Mouse (Mus musculus) heart, adult 8-10 months (tissue): ENCODE measurements around the gene Zfp341. TPM values are rescaled to one million over a fixed set of nuclear protein-coding genes. Genes with fewer than 3 reads are reported as not detected.

Experiments used
- DNase-seq: peaks from one replicate; pipeline ENCODE4 v3.0.0; 2022; ENCODE audit warnings: low spot score
- total RNA-seq, 4 experiments: library from RNA; stranded (reverse); gene quantifications; 2 replicates each; pipeline ENCODE4 v1.2.4; 2022

Gene Zfp341
- total RNA-seq, 4 experiments from 2014 or later = 2.4 to 4.3 (median 2.7) TPM

GRCm38 (mm10) chr2:154586405-154586804 is 26.7 kb upstream of the Zfp341 start:
- no peak for DNase-seq

GRCm38 (mm10) chr2:154589051-154589450 is 24.0 kb upstream of the Zfp341 start:
- no peak for DNase-seq

- no peak for DNase-seq
These were observed 21.9 kb upstream of the Zfp341 start for GRCm38 (mm10) chr2:154591239-154591638.

- DNase-seq = peak; percentile 37
These were observed 20.1 kb upstream of the Zfp341 start for GRCm38 (mm10) chr2:154593025-154593424.

DNA sequence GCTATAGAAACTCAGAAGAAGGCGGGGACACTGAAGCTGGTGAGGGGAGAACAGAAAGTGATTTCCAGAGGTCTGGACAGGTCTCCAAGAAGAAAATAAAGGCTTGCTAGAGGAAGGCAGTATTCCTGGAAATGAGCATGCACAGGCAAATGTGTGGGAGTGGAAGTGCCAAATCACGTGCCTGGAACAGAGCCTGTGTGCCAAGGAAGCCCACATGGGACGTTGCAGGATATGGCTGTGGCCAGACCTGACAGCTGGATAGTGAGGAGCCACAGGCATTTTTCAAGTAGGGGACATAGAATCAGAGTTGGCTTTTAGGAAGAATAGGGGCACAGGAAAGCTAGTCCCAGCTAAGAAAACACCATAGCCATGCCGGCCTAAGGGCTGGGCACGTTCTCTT is 17.3 kb upstream of the Zfp341 start:
- DNase-seq = no peak

DNA sequence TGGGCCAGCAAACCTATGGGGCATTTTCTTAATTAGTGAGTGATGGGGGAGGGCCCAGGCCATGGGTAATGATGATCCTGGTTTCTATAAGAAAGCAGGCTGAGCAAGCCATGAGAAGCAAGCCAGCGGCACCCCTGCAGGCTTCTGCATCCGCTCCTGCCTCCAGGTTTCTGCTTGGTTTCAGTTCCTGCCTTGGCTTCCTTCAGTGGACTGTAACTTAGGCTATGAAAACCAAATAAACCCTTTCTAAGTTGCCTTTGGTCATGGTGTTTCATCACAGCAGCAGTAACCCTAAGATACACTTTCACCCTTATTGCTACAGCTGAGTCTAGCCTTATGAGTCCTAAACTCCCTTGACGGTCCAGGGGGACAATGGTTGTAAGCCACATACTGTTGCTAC is 15.7 kb upstream of the Zfp341 start:
- no peak for DNase-seq

GRCm38 (mm10) chr2:154600586-154600985 is 12.5 kb upstream of the Zfp341 start:
- DNase-seq = no peak

- no peak for DNase-seq
These were observed 11.8 kb upstream of the Zfp341 start for GRCm38 (mm10) chr2:154601324-154601723.

GRCm38 (mm10) chr2:154603007-154603637 is 10.0 kb upstream of the Zfp341 start:
- DNase-seq = no peak

DNA sequence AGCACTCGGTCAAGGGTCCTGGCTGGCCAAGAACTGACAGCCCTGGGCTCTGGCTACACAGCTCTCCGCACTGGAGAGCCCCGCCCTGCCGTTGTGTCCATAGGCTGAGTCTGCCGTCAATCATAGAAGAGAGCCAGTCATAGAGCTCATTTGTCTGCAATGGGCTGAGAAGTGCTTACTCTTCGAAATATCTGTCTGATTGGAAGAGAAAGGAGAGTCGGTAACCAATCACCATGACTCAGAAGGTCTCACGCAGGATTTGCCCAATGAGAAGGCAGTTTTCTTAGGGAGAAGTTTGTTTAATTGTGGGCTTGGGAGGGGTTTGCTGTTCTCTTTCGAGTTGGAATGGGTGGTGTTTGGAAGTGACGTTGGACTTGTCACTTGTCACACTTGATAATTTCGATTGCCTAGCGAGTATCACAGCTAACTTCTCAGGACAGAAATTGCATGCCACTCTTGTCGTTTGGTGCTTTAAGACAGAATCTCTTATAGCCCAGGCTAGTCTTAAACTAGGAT is 9.4 kb upstream of the Zfp341 start, which contains the start of gene Pxmp4:
TSS of gene Pxmp4 (minus strand) at position 71 of the 516 bp plus-strand sequence.
- peak; percentile 100 for DNase-seq

DNA sequence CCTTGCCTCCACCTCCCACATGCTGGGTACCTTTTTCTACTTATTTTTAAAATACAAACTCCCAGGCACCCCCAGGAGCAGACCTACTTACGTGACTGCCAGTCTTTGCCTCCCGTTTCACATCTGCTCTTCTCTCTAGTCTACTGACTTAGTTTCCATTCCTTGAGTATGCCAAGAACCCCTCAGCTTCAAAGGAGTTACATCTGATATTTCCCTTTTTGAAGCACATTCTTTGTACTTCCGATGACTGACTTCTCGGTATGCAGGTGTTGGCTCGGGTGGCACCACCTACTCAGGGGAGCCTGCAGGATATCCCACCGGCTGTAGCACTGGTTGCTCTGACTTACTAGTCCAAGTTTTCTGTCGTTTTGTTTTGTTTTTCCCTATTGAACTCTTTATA is 8.9 kb upstream of the Zfp341 start:
- DNase-seq = no peak

GRCm38 (mm10) chr2:154606965-154607364 is 6.1 kb upstream of the Zfp341 start:
- no peak for DNase-seq

DNA sequence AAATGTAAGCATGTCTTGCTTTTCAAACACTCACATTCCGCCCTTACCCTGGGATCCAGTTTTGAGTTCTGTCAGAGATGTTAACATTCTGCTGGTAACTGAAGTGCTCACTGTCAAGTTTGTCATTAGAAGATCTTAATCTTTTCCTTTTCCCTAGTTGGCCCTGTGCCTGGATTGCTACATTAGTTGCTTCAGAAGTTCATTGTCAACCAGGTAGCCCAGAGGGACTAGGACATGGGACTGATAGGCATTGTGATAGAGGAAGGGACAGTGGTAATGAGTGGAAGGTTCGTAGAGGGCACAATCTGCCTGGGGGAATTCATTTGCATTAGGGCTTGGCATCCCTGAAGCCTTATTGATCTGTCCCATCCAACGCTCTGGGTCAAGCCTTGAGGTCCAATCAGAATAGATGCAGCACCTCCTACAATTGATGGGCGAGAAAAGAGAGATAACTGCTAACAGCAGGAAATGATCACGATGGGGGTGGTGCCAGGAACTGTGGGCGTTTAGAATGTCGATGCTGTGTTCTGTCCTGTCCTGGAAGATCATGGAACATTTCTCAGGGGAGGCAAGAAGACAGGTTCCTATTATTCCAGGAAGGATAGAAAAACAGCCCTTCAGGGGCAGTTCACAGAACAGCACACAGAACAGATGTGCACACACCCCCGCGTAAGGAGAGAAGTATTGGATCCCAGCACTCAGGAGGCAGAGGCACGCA is 3.9 kb upstream of the Zfp341 start:
- DNase-seq = no peak

GRCm38 (mm10) chr2:154614841-154615576 is 1.9 kb downstream of the Zfp341 start:
- DNase-seq = no peak

GRCm38 (mm10) chr2:154615674-154616073 is 2.6 kb downstream of the Zfp341 start:
- no peak for DNase-seq

DNA sequence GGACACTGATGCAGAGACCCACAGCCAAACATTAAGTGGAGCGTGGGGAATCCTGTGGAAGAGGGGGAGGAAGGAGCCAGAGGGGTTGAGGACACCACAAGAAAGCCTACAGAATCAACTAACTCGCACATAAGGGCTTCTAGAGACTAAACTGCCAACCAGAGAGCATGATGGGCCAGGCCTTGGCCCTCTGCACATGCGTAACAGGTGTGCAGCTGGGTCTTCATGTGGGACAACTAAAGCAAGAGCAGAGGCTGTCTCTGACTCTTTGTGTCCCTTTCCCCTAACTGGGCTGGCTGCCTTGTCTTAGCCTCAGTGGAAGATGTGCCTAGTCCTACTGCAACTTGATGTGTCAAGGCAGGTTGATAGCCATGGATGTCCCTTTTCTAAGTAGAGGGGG is 4.0 kb downstream of the Zfp341 start:
- no peak for DNase-seq

DNA sequence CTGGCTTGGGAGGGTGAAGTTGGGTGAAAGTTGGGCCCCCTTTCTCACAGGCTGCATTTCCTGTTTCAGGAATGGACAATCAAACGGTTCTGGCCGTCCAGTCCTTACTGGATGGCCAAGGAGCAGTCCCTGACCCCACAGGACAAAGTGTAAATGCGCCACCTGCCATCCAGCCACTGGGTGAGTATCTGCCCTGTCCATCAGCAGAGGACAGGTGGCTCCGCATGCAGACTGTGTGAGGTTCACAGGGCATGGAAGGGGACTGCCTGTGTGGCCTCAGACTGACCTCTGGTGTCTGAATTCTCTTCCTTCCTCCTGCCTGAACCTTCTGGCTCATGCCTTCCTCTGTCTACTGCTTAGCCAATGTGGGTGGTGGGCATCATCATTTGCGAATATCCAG is 8.6 kb downstream of the Zfp341 start:
- no peak for DNase-seq

GRCm38 (mm10) chr2:154624137-154624536 is 11.0 kb downstream of the Zfp341 start:
- DNase-seq = no peak

GRCm38 (mm10) chr2:154630531-154630930 is 17.4 kb downstream of the Zfp341 start:
- no peak for DNase-seq

DNA sequence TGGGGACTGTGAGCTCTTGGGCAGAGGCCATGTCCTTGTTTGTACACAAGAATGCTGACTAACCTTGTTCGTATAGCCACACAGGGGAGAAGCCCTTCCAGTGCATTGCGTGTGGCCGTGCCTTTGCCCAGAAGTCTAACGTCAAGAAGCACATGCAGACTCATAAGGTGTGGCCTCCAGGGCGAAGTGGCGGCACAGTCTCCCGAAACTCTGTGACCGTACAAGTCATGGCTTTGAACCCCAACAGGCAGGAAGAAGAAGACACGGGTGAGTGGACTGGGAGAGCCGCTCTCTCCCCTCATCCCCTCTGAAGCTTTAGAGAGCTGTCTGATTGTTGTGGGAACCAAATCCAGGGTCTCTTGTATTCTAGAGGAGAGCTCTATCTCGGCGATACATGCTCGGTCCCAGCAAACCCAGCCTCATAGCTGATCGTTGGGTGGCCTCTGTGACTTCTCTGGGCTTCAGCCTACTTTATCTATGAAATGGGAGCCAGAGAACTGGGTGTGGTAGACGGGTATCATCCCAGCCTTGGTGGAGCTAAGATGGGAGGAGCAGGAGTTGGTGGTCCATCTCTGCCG is 19.2 kb downstream of the Zfp341 start:
- DNase-seq = no peak

DNA sequence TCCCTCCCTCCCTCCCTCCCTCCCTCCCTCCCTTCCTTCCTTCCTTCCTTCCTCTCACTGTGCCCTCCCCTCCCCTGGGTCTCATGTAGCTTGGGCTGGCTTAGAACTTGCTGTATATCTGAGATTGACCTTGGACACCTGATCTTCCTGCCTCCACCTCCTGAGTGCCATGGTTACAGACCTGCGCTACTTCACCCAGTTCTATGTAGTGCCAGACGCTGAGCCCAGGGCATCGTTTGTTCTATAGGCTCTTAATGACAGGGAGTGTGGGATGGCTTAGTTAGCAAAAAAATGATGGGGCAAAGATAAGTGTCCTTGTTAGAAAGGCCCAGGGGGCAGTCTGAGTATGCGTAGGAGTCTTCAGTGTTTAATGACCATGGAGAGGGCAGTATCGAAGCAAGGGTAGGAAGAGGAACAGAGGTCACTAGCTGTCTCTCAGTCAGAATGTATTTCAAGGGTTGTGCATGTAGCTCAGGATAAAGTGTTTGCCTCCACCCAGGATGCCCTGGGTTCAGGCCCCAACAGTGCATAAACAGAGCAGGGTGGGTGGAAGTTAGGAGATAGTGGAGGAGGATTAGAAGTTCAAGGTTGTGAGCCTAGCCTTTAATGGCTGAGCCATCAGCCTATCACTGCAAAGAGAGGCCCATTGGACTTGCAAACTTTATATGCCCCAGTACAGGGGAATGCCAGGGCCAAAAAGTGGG is 20.1 kb downstream of the Zfp341 start:
- DNase-seq = no peak
